Mouse (Mus musculus) cerebral cortex, adult 2 months (tissue): ENCODE results near the gene Pla2g6.

ENCODE experiments used
- WGBS: fragments of 180-500 bp; shearing (Covaris S2); methylation state at CpG from one replicate; pipeline ENCODE4 v1.1.7; 2018; 5-methylcytosine and 5-hydroxymethylcytosine counted together

Gene Pla2g6

DNA sequence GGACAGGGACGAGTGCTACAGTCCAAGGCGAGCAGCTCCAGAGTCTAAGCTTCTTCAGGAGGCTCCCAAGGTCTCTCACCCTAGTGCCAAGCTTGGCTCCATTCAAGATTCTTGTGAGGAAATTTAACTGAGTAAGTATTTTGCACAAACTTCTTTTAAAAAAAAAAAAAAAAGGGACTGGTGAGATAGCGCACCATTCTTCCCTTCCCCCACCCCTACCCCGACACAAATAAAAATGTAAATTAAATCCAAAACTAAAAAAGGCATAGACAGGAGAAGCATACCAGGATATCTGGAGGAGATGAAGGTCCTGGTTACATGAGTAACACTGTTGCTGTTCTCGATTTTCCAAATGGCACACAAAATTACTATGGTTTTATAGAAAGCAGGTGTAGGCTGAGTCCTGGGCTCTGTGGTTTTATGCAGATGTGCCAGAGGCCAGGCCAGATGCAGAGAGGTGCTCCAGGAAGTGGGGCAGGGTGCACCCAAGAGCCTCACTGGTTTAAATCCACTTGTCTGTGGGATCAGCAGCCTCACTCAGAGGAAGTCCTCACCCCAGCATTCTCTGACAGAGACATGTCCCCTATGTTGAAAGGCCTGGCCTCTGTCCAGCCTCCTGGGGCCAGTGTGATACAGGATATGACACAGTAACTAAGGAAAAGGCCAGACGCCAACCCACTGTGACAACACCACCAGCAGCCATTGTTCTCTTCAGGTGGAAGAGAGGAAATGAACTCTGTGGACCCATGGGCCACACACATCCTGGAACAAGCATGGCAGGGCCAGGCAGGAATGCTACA, 5.0 kb downstream of the Pla2g6 start:
- 57% methylated on average over 6 of the region's 6 CpGs for WGBS

DNA sequence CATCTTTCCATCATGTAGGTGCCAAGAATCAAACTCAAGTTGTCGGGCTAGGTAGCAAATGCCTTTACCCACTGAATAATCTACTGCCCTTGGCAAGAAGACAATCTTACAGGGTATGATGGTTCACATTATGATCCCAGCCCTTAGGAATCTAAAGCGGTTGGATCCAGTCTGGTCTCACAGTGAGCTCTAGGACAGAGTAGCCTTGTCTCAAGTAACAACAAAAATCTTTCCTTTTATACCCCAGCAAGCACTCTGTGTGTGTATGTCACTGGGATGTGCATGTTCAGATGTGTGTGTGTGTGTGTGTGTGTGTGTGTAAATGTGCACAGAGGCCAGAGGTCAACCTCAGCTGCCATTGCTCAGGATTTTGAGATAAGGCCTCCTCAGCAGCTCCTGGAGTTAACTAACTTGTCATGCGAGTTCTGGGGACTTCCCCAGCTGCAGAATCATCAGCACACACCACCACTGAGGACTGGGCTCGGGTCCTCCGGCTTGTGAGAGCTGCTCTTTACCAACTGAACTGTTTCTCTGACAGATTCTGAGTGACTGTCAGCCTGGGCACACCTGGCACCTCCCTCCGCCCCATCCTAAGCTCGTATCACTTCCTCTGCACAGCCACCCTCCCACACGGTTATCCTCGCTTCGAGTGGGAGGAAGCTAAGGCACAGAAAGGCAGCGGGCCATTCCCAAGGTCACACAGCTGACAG, 5.8 kb downstream of the Pla2g6 start:
- 69% methylated on average over 11 of the region's 11 CpGs for WGBS

DNA sequence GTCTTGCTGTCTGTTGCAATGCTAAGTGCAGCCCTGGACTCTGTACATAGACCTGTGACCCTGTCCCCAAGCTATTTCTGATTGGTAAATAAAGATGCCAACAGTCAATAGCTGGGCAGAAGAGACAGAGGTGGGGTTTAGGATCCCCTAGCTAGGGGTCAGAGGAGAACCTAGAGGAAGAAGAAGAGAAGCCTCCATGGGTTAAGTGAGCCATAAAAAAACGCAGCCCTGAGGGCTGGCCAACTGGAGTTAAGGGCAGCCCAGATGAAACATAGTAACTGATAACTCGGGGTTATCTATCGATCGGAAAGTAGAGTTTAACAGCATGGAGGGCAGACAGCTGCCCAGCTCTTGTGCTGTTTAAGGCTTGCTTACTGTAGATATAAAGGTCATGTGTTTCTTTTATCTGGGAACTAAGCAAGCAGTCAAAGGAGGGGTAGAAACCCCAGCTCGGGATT, 6.4 kb downstream of the Pla2g6 start:
- 87% methylated on average over 5 of the region's 5 CpGs for WGBS

DNA sequence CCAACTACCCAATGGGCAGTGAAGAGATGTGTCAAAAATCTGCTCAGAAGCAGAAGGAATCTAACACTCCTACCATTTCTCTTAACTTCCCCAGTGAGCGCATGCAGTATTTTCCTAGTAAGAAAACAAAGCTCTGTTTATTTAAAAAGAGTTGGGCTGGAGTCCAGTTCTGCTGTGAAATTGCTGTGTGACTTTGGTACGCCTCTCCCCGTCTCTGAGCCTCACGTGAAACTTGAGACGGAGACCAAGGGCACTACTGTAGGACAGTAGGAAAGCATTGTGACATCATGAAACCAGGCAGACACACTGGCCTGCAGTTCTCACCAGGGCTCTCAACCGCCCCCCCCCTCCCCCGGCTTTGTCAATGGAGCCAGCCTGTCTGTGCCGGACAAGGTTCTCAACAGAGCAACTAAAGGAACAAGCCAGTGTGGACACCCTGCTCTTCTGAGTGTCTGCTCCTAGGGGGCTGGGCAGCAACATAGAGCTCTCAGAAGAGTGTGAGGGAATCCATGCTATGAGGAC, 14.3 kb downstream of the Pla2g6 start:
- whole genome bisulfite sequencing = 56% methylated on average over 8 of the region's 8 CpGs

DNA sequence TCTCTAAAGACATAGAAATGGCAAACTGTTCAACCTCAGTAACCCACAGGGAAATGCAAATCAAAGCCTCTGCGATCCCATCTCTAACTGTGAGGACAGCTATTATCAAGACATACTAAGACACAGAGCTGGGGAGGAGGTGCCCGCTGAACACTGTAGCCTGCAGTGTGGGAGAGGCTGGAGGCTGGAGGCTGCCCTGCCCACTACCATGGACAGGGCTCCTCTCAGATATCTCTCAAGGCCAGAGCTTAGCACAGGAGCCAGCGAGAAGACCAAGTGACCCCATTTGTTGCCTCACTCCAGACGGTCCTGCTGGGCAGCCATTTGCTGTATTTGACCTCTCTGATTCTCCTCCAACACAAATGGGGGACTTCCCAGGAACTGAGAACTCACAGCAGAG, 20.3 kb downstream of the Pla2g6 start:
- WGBS = 88% methylated on average over 4 of the region's 4 CpGs

DNA sequence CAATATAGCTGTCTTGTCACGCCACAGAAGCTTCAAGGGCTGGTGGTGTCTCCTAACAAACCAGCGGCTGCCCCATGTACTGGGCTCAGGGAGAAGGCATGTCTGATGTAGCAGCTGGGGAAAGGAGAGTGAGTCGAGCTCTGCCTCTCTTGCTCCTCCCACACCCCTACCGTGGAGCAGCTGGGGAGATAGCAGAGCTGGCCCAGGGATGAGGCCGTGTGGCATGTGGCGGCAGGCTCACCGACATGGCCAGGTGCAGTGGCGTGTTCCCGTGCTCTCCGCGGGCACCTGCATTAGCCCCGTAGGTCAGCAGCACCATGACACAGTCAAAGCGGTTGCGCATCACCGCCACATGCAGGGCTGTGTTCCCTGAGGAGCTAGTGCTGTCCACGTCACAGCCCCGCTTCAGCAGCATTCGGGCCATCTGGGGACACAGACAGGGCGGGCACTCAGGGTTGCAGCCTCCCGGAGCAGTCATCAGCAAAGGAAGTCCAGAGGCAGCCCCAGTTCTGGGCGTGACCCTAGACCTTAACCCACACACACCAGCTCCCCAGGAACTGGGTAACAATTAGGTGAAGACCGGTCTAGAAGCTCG, 22.1 kb downstream of the Pla2g6 start:
- WGBS = 81% methylated on average over 23 of the region's 23 CpGs

DNA sequence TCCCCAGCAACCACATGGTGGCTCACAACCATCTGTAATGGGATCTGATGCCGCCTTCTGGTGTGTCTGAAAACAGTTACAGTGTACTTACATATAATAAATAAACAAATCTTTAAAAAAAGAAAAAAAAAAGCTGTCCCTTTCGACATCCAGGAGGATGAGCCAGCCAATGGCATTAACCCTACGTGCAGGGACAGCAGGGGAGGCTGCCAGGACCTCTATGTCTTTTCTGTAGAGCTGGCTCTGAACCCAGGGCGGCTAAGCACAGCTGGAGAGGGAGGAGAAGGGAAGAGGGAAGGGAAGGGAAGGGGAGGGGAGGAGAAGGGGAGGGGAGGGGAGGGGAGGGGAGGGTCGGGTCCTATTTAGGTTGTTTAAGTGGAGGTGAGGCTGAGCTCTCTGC, 23.4 kb downstream of the Pla2g6 start:
- 64% methylated on average over 5 of the region's 5 CpGs for WGBS

DNA sequence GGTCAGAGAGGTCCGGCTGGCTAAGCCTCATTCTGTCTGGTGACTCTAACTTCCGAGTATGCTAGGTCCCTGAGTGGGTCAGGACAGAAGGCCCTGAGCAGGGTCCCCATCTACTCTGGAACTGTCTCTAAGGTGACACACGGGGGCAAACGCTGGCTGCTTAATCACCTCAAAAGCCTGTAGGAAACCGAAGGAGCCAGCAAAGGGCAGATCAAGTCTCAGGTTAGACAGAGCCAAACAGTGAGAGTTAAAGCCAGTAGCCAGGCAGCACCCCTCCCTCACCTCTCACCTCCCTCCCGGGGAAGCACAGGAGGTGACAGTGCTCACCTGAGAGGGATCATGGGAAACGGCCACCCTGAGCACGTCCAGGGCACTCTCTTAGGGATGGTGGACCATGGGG, 24.5 kb downstream of the Pla2g6 start:
- 98% methylated on average over 8 of the region's 8 CpGs for WGBS

DNA sequence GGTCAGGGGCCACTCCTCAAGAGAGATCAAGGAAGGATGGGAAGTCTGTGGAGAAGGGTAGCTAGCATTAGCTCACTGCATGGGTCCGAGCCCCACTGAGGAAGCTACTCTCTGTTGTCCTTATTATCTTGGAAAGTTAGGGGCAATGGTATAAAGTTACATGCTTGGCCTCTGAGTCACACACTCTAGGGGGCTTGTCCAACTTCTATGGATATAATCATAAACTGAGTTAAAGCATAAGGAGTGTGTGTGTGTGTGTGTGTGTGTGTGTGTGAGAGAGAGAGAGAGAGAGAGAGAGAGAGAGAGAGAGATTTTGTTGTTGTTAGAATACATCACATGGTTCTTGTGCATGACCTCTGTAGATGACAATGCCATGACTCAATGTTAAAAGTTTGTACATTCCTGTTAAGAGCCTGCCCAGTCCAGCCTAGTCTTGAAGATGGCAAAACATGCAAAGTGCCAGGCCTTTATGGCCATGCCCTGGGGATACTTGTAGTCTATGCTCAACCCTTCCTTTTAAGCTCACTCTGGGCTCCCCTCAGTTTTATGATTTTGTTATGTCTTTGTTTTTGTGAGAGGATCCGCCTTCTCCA, 28.5 kb downstream of the Pla2g6 start:
- WGBS = 89% methylated on average over 2 of the region's 2 CpGs

DNA sequence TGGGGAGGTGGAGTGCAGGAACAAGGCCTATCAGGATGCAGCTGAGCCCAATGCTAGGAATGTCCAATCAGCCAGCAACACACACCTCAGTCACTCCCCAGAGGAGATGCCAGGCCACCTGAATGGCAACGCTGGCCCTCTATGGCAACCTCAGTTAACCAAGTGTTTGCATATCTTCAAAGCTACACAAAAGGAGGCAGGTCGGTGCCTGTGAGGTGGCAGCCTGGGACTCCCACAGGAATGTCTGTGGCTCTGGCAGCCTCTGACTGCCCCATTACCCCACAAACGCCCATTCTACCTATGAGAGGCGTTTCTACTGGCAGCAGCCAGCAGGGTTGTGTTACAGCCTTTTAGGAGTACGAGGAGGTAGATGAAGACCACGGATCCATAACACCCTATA, 29.6 kb downstream of the Pla2g6 start:
- WGBS = 90% methylated on average over 6 of the region's 6 CpGs

DNA sequence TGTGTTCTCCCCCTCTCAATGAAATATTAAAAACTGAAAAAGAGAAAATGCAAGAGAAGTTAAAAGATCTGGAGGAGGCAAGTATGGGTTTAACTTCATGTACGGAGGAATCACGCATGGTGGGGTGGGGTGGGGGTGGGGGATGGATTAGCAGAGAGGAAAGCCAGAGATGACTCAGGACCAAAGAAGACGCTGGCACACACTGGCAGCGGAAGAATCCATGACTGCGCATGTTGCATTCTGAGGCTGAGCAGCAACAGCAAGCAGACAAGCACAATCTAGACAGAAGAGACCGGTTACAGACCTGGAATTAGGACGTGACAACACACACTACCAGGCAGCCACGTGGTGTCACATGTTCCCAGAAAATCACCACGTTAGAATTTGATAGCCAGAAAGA, 35.4 kb downstream of the Pla2g6 start:
- WGBS = 65% methylated on average over 9 of the region's 9 CpGs

DNA sequence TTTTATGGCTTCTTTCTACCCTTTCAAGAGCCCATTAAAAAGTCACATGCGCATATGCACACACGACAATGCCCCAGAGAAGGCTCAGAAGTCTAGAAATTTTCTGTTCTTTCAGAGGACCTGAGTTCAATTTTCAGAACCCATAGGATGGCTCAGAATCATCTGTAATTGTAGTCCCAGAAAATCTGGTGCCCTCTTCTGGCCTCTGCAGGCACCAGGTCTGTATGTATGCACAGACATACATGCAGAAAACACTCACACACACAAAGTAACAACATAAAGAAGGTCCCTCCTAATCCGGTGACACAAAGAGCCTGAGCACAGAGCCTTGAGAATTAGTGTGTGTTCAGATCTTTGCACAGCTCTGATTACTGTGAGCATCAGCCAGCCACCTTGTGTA, 37.9 kb downstream of the Pla2g6 start:
- WGBS = 94% methylated on average over 3 of the region's 3 CpGs

DNA sequence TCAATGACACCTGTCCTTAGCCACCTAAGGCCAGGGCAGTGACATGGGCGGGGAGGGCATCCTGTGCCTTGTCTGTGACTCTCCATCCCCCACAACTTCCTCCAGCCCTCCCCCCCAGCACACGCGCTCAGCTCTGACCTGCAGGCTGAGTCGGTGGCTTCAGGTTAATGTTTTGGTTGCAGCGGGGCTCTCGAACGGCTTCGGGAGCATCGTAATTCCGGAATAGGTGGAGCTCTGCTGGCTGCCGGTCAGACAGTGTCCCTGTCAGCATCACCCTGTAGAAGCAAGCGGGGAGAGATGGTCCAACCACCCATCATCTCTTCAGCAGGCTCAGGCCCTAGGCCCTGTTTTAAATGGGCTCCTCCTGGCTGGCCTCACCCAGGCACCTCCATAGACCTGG, 38.7 kb downstream of the Pla2g6 start:
- WGBS = 93% methylated on average over 12 of the region's 12 CpGs

DNA sequence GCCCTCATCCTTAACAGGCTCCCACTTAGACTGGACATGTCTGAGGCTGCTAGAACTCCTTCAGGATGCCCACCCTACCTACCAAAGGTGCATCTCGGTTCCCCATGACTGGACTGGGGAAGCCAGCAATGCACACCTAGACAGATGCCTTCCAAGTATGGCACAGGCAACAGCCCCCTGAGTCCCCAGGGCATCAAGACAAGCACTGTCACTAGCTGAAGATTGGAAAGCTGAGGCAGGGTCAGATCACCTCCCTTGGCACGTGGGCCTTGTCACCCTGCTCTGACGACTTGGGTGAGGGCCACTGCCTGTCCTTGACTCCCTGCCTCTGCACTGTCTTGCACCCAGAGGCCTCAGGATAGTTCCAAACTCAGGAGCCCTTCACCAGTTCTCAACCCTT, 39.8 kb downstream of the Pla2g6 start:
- WGBS = 88% methylated on average over 3 of the region's 3 CpGs

DNA sequence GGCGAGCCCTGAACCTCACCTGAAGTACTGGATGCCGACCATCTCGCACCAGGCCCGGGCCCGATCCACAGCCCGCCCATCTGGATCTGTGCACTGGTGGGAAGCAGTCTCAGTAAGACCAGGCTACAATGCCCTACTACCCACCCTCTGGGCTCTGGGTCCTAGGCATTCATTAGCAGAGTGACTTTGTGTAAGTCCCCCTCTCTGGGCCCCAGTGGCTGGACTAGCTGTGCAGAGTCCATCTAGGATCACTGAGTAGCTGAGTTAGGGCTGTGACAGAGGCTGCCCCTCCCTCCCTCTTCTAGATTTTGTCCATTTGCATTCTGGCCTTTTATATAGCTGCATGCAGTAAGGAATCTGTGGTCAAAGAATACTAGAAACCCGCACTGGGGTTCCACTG, 41.1 kb downstream of the Pla2g6 start:
- WGBS = 92% methylated on average over 7 of the region's 7 CpGs

DNA sequence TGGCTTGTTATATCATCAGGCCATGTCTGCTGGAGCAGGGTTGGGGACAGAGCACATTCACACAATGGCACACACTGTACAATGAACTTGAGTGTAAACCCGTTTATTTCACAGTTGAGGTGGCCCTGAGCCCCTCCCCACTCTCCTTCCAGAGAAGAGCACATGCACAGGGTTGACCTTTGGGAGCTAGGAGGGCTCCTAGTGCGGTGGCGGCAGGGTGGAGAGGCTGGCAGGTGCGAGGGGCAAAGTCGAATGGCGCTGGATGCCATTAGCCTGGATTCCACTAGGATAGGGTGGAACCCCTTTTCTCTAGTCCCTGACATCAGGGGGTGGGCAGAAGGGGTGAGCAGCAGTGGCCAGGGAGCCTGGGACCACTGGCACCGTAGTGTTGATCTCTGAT, 42.0 kb downstream of the Pla2g6 start:
- 86% methylated on average over 7 of the region's 7 CpGs for WGBS

DNA sequence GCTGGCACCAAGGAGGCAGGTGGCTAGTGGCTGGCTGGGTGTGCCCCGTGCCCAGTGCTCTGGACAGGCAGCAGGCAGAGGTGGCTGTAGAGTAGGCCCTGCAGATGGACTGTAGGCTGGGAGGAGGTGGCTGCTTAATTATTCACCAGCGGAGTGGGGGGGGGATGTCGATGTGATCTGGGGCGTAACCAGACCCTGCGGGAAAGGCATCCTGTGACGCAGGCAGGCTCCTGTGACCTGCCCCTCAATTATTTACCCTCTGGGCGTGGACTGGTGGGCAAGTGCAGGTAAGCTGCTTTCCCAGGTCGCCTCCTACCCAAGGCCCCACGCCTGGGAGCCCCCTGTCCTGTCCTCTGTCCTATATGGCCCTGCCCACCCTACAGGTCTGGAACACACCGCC, 42.8 kb downstream of the Pla2g6 start, which contains the start of gene Baiap2l2:
TSS of gene Baiap2l2 (minus strand) at position 139 of the 400 bp plus-strand sequence.
- 84% methylated on average over 10 of the region's 10 CpGs for WGBS

DNA sequence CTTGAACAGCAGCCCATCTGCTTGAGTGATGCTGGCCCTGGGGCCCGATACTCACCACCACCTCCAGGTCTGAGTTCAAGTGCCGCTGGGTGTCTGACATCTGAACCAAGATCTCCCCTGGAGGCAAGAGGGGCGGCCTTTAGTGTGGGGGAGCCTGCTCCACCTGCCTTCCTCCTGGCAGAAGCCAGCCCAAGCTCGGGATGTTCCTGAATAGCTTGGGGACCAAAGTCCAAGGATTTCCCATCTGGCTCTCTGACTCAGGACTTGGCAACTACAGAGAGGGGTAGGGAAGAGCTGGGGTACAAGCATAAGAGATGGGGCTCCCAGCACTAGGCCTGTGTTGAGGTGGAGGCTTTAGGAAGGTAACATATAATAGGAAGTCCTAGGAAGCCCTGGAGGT, 44.8 kb downstream of the Pla2g6 start:
- 88% methylated on average over 4 of the region's 4 CpGs for WGBS

DNA sequence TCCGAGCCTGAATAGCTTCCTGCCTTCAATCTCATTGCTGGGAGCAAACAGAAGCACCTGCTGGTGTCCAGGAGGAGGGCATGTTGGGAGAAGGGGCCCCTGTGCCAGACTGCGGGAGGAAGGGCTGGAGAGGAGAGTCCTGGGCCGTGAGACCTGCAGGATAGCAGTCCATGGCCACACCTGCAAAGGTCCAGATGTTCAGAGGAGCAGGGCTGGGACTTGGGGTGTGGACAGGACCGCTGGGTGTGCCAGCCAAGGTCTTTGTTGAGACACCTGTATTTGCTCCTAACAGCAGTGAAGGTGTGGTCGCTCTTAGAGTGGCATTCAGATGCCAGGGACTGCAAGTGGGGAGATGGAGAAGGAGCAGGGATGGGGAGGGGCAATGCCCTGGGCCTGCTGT, 45.8 kb downstream of the Pla2g6 start:
- 91% methylated on average over 5 of the region's 5 CpGs for WGBS

DNA sequence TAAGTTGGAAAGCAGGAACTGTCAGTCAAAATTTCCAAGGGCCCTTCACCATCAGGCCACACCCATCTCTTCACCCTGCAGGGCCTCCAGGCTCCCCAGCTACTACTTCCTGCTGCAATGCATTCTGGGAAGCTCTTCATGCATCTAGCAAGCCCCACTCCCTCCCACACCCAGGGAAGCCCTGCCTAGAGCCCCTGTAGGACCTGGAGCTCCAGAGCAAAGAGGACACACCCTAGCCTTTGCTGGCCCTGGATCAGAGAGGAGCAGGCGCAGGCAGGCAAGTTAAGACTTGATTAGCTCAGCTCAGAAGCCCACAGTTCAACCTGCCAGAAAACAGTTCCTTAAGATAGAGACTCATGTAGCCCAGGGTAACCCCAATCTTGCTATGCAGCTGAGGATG, 46.8 kb downstream of the Pla2g6 start:
- WGBS = 82% methylated on average over 1 of the region's 1 CpGs

DNA sequence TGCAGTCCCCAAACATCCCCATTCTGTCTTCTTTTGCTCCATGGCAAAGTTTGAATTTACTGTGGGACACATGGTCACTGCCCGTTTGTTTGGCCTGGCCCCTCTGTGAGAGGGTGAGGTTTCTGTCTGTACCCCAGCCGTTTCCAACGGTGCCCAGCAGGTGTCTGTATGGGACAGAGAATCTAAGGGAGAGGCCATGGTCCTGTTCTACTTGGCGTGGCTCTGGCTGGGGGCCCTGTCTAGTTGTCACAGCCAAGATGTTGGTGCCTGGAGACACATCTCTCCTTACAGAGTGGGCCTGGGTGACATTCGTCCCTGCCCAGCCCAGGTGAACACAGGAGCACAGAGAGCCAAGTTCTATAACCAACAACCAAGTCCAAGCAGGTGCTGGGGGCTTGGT, 47.3 kb downstream of the Pla2g6 start:
- 67% methylated on average over 5 of the region's 5 CpGs for WGBS

DNA sequence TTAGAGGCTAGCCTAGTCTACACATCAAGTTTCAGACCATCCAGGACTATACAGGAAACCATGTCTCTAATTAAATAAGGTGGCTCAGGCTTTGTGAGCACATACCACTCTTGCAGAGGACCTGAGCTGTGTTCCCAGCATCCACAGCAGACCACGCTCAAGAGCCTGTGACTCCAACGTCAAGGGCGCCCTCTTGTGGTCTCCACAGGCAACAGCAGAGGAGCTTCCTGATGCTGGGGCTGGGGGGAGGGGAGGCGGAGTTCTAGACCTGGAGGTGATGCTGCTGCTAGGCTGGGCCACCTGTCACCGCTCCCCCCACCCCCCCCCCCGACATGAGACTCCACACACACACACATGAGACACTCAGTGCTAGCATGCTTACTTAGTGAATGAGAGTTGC, 48.0 kb downstream of the Pla2g6 start:
- WGBS = 27% methylated on average over 6 of the region's 6 CpGs
